Mouse (Mus musculus) embryonic facial prominence, embryonic 10.5 days (tissue): ENCODE data around the gene Tmem170. TPM values are rescaled to one million over a fixed set of nuclear protein-coding genes. Genes with fewer than 3 reads are reported as not detected.
"Not testable (repeated sequence)": the region's sequence is repeated elsewhere in the genome, so short reads cannot be mapped to it uniquely, and the experiment has no call there.

Source experiments
- DNase-seq: peaks from one replicate; pipeline ENCODE4 v3.0.0-alpha.2; 2017; ENCODE audit warnings: low spot score
- H3K27ac ChIP-seq: fragments of 300-500 bp; sonication (generic); replicated peaks from 2 replicates; pipeline ENCODE4 v1.5.1; 2016; ENCODE audit warnings: mild to moderate bottlenecking
- H3K27me3 ChIP-seq: fragments of 300-500 bp; sonication (generic); replicated peaks from 2 replicates; pipeline ENCODE4 v1.6.1; 2016; ENCODE audit warnings: low read depth, mild to moderate bottlenecking; ENCODE audit not compliant: poor library complexity, severe bottlenecking
- H3K36me3 ChIP-seq: fragments of 300-500 bp; sonication (generic); replicated peaks from 2 replicates; pipeline ENCODE4 v1.6.1; 2016; ENCODE audit warnings: mild to moderate bottlenecking, moderate library complexity
- H3K4me1 ChIP-seq: fragments of 300-500 bp; sonication (generic); 2 replicates; pipeline ENCODE4 v1.6.1; 2016
- H3K4me3 ChIP-seq: fragments of 300-500 bp; sonication (generic); 2 replicates; pipeline ENCODE4 v1.5.1; 2016; ENCODE audit warnings: mild to moderate bottlenecking, moderate library complexity
- H3K9me3 ChIP-seq: fragments of 300-500 bp; sonication (generic); 2 replicates; pipeline ENCODE4 v1.6.1; 2016; ENCODE audit warnings: mild to moderate bottlenecking
- WGBS: fragments of 180-500 bp; shearing (Covaris S2); methylation state at CpG from one replicate; pipeline ENCODE4 v1.1.7; 2016; 5-methylcytosine and 5-hydroxymethylcytosine counted together
- polyA plus RNA-seq: library from polyadenylated mRNA; unstranded; fragments of >200 nt; fragmentation: Nextera tagmentation; extraction: Ambion mirVana; gene quantifications from 2 replicates; pipeline ENCODE4 v1.2.1, GENCODE M21; 2016

Tmem170 gene
- polyA plus RNA-seq, 1 experiment from 2014 or later = 11.0 TPM

GRCm38 (mm10) chr8:111868664-111869063, 7.9 kb downstream of the Tmem170 start:
- Histone ChIP-seq H3K4me1 (no peaks in the 10 kb centered on the region), H3K27ac (no peak overlapping the region), H3K36me3 (peaks cover 34% of the 10 kb centered on the region), H3K4me3 (no peak overlapping the region), H3K9me3 (no peaks in the 10 kb centered on the region), H3K27me3 (no peaks in the 10 kb centered on the region)
- WGBS = 31% methylated on average over 2 of the region's 2 CpGs
- DNase-seq = no peak

- peaks cover 25% of the 10 kb centered on the region for H3K36me3 ChIP-seq
- DNase-seq = no peak
- no peak overlapping the region for H3K4me3 ChIP-seq
- WGBS = 90% methylated on average over 6 of the region's 6 CpGs
- no peaks in the 10 kb centered on the region for H3K27me3 ChIP-seq
- H3K27ac ChIP-seq = no peak overlapping the region
- H3K9me3 ChIP-seq = no peaks in the 10 kb centered on the region
- no peaks in the 10 kb centered on the region for H3K4me1 ChIP-seq
Observed at GRCm38 (mm10) chr8:111865857-111866256, 10.7 kb downstream of the Tmem170 start.

GRCm38 (mm10) chr8:111865130-111865852, 11.3 kb downstream of the Tmem170 start:
- Histone ChIP-seq H3K4me3 (no peak overlapping the region), H3K36me3 (peaks cover 25% of the 10 kb centered on the region), H3K4me1 (no peaks in the 10 kb centered on the region), H3K27ac (no peak overlapping the region), H3K9me3 (no peaks in the 10 kb centered on the region), H3K27me3 (no peaks in the 10 kb centered on the region)
- 91% methylated on average over 8 of the region's 8 CpGs for WGBS
- DNase-seq = no peak

- DNase-seq = no peak
- 92% methylated on average over 8 of the region's 8 CpGs for WGBS
- Histone ChIP-seq H3K36me3 (peaks cover 25% of the 10 kb centered on the region), H3K9me3 (no peaks in the 10 kb centered on the region), H3K27me3 (no peaks in the 10 kb centered on the region), H3K4me3 (no peak overlapping the region), H3K4me1 (no peaks in the 10 kb centered on the region), H3K27ac (no peak overlapping the region)
Observed at GRCm38 (mm10) chr8:111864648-111865047, 11.9 kb downstream of the Tmem170 start.

GRCm38 (mm10) chr8:111863280-111863679, 13.3 kb downstream of the Tmem170 start:
- DNase-seq = no peak
- H3K36me3 ChIP-seq = peaks cover 25% of the 10 kb centered on the region
- no peak overlapping the region for H3K4me3 ChIP-seq
- no peaks in the 10 kb centered on the region for H3K4me1 ChIP-seq
- H3K27me3 ChIP-seq = no peaks in the 10 kb centered on the region
- no peak overlapping the region for H3K27ac ChIP-seq
- WGBS = 87% methylated on average over 4 of the region's 4 CpGs
- H3K9me3 ChIP-seq = no peaks in the 10 kb centered on the region

GRCm38 (mm10) chr8:111855977-111856376, 20.6 kb downstream of the Tmem170 start:
- no peaks in the 10 kb centered on the region for H3K9me3 ChIP-seq
- DNase-seq = no peak
- H3K4me3 ChIP-seq = no peak overlapping the region
- no peaks in the 10 kb centered on the region for H3K27me3 ChIP-seq
- H3K27ac ChIP-seq = no peak overlapping the region
- H3K4me1 ChIP-seq = peaks cover 8% of the 10 kb centered on the region
- peaks cover 8% of the 10 kb centered on the region; the same call in 1 of the 2 replicates for H3K36me3 ChIP-seq
- 90% methylated on average over 12 of the region's 12 CpGs for WGBS

GRCm38 (mm10) chr8:111853861-111854501, 22.6 kb downstream of the Tmem170 start, which contains the start of gene Cfdp1:
TSS of gene Cfdp1 (minus strand) at chr8:111854291.
- DNase-seq = peak; percentile 98
- Histone ChIP-seq H3K27me3 (no peaks in the 10 kb centered on the region), H3K27ac (peak within 1 kb of the TSS; percentile 83), H3K4me3 (peak within 1 kb of the TSS; percentile 96), H3K4me1 (peaks cover 8% of the 10 kb centered on the region), H3K9me3 (no peaks in the 10 kb centered on the region), H3K36me3 (peaks cover 22% of the 10 kb centered on the region)
- under 1% methylated on average over 53 of the region's 53 CpGs for WGBS

- not testable (repeated sequence) for H3K27me3 ChIP-seq, H3K9me3 ChIP-seq, H3K4me1 ChIP-seq, DNase-seq
- H3K27ac ChIP-seq = 0 out of 2 replicates have a peak overlapping the region, but pooled peaks have one; percentile 83
- H3K4me3 ChIP-seq = peak overlapping the region; percentile 96
- WGBS = 62% methylated on average over 12 of the region's 12 CpGs
- H3K36me3 ChIP-seq = peaks cover 22% of the 10 kb centered on the region
Observed at GRCm38 (mm10) chr8:111853219-111853618, 23.3 kb downstream of the Tmem170 start.

- Histone ChIP-seq H3K9me3 (no peaks in the 10 kb centered on the region), H3K27ac (no peak overlapping the region), H3K36me3 (peaks cover 59% of the 10 kb centered on the region), H3K4me3 (no peak overlapping the region), H3K4me1 (no peaks in the 10 kb centered on the region), H3K27me3 (no peaks in the 10 kb centered on the region)
- WGBS = 95% methylated on average over 6 of the region's 6 CpGs
- no peak for DNase-seq
Observed at GRCm38 (mm10) chr8:111846746-111847145, 29.8 kb downstream of the Tmem170 start.

GRCm38 (mm10) chr8:111835540-111835939, 41.0 kb downstream of the Tmem170 start:
- no peak for DNase-seq
- Histone ChIP-seq H3K36me3 (peaks cover 92% of the 10 kb centered on the region), H3K4me1 (no peaks in the 10 kb centered on the region), H3K27me3 (no peaks in the 10 kb centered on the region), H3K27ac (no peak overlapping the region), H3K9me3 (no peaks in the 10 kb centered on the region), H3K4me3 (no peak overlapping the region)
- WGBS = 52% methylated on average over 1 of the region's 1 CpGs

- DNase-seq = no peak
- Histone ChIP-seq H3K4me3 (no peak overlapping the region), H3K27me3 (no peaks in the 10 kb centered on the region), H3K9me3 (no peaks in the 10 kb centered on the region), H3K27ac (no peak overlapping the region), H3K36me3 (peaks cover 92% of the 10 kb centered on the region), H3K4me1 (no peaks in the 10 kb centered on the region)
- WGBS = 74% methylated on average over 6 of the region's 6 CpGs
Observed at GRCm38 (mm10) chr8:111834011-111834410, 42.5 kb downstream of the Tmem170 start.

GRCm38 (mm10) chr8:111832983-111833382, 43.6 kb downstream of the Tmem170 start:
- Histone ChIP-seq H3K27me3 (no peaks in the 10 kb centered on the region), H3K27ac (no peak overlapping the region), H3K36me3 (peaks cover 92% of the 10 kb centered on the region), H3K4me3 (no peak overlapping the region), H3K9me3 (no peaks in the 10 kb centered on the region), H3K4me1 (no peaks in the 10 kb centered on the region)
- DNase-seq = no peak
- 81% methylated on average over 5 of the region's 5 CpGs for WGBS

GRCm38 (mm10) chr8:111831996-111832395, 44.6 kb downstream of the Tmem170 start:
- H3K36me3 ChIP-seq = peaks cover 91% of the 10 kb centered on the region
- no peak for DNase-seq
- H3K4me1 ChIP-seq = no peaks in the 10 kb centered on the region
- 78% methylated on average over 4 of the region's 4 CpGs for WGBS
- H3K27ac ChIP-seq = no peak overlapping the region
- no peaks in the 10 kb centered on the region for H3K9me3 ChIP-seq
- H3K27me3 ChIP-seq = no peaks in the 10 kb centered on the region
- no peak overlapping the region for H3K4me3 ChIP-seq
